32 mouse cellular contexts compared by ENCODE assay signal in the genomic region with DNA sequence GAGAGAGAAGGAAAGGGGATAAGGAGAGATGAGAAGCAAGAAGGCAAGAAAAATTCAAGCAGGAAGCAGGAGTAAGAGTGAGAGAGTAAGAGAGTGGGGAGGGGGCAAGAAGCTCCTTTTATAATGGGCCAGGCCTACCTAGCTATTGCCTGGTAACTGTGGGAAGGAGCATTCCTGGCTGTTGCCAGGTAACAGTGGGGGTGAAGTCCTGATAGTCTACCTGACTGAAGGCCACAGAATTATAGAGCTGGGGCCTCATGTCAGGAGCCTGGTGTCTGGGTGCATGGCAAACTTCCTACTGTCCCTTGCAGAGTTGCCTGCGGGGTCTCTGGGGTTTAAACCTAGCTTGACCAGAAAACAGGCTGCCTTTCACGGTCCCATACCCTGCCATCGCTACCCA.
"Had no signal": no experiment of that assay in that cellular context is flagged by ENCODE, and none has a peak within 500 bp of the region (broad histone marks: within the 10 kb centered on the region; RNA-seq: fewer than 3 reads in every experiment).

No protein-coding gene starts in this region.

- DNase-seq: left cerebral cortex, postnatal 4 days; liver; liver, embryonic 13.5 days; liver, postnatal 0 days; lung, adult 18-20 months; lung, adult 2 months; lung, embryonic 14.5 days; lung, postnatal 10 days; lung, postnatal 14 days; lung, postnatal 36 days; lung, postnatal 4 days; midbrain, embryonic 14.5 days had no signal

- H3K9me3 ChIP-seq: limb, embryonic 10.5 days; limb, embryonic 12.5 days; limb, embryonic 13.5 days; limb, embryonic 15.5 days; liver, embryonic 12.5 days; liver, embryonic 13.5 days; liver, embryonic 15.5 days; lung, embryonic 15.5 days; midbrain, embryonic 10.5 days; midbrain, embryonic 12.5 days; midbrain, embryonic 13.5 days; midbrain, embryonic 15.5 days; neural tube, embryonic 12.5 days had no signal

- H3K27ac ChIP-seq: limb, embryonic 10.5 days; limb, embryonic 12.5 days; limb, embryonic 13.5 days; limb, embryonic 15.5 days; liver, embryonic 12.5 days; liver, embryonic 13.5 days; liver, embryonic 14.5 days; liver, embryonic 15.5 days; lung, embryonic 15.5 days; macrophage; midbrain, embryonic 10.5 days; midbrain, embryonic 12.5 days; midbrain, embryonic 13.5 days; midbrain, embryonic 15.5 days; neural tube, embryonic 12.5 days had no signal

- H3K36me3 ChIP-seq: limb, embryonic 10.5 days; limb, embryonic 12.5 days; limb, embryonic 13.5 days; limb, embryonic 15.5 days; liver, embryonic 12.5 days; liver, embryonic 13.5 days; liver, embryonic 15.5 days; lung, embryonic 15.5 days; midbrain, embryonic 10.5 days; midbrain, embryonic 12.5 days; midbrain, embryonic 13.5 days; midbrain, embryonic 15.5 days; neural tube, embryonic 12.5 days had no signal

- H3K4me2 ChIP-seq: limb, embryonic 12.5 days; limb, embryonic 13.5 days; limb, embryonic 15.5 days; liver, embryonic 11.5 days; liver, embryonic 12.5 days; liver, embryonic 13.5 days; liver, embryonic 15.5 days; lung, embryonic 14.5 days; lung, embryonic 15.5 days; midbrain, embryonic 11.5 days; midbrain, embryonic 12.5 days; midbrain, embryonic 13.5 days; midbrain, embryonic 15.5 days; neural tube, embryonic 12.5 days had no signal

- H3K4me3 ChIP-seq: limb, embryonic 10.5 days; limb, embryonic 12.5 days; limb, embryonic 13.5 days; limb, embryonic 15.5 days; liver, embryonic 12.5 days; liver, embryonic 13.5 days; liver, embryonic 15.5 days; lung, embryonic 15.5 days; megakaryocyte, embryonic 14.5 days; midbrain, embryonic 10.5 days; midbrain, embryonic 12.5 days; midbrain, embryonic 13.5 days; midbrain, embryonic 15.5 days; myocyte; neural tube, embryonic 12.5 days had no signal

- ATAC-seq: liver, embryonic 12.5 days; liver, postnatal 0 days; lung, postnatal 0 days; midbrain, embryonic 13.5 days; midbrain, embryonic 15.5 days; midbrain, embryonic 16.5 days had no signal

- H3K4me1 ChIP-seq: limb, embryonic 10.5 days; limb, embryonic 12.5 days; limb, embryonic 13.5 days; limb, embryonic 15.5 days; liver, embryonic 12.5 days; liver, embryonic 13.5 days; liver, embryonic 15.5 days; lung, embryonic 15.5 days; megakaryocyte, embryonic 14.5 days; midbrain, embryonic 10.5 days; midbrain, embryonic 12.5 days; midbrain, embryonic 13.5 days; midbrain, embryonic 15.5 days; neural tube, embryonic 12.5 days had no signal

- H3K9ac ChIP-seq: limb, embryonic 12.5 days; limb, embryonic 13.5 days; limb, embryonic 15.5 days; liver, embryonic 12.5 days; liver, embryonic 13.5 days; liver, embryonic 14.5 days; liver, embryonic 15.5 days; liver, postnatal 0 days; lung, embryonic 14.5 days; lung, embryonic 15.5 days; midbrain, embryonic 12.5 days; midbrain, embryonic 13.5 days; midbrain, embryonic 15.5 days; neural tube, embryonic 12.5 days had no signal

- H3K27me3 ChIP-seq: limb, embryonic 12.5 days; limb, embryonic 13.5 days; limb, embryonic 15.5 days; liver, embryonic 12.5 days; liver, embryonic 13.5 days; liver, embryonic 15.5 days; lung, embryonic 15.5 days; megakaryocyte, embryonic 14.5 days; midbrain, embryonic 12.5 days; midbrain, embryonic 13.5 days; midbrain, embryonic 15.5 days; neural tube, embryonic 12.5 days had no signal
